Mouse (Mus musculus): ENCODE measurements around the gene Rptor. TPM values are rescaled to one million over a fixed set of nuclear protein-coding genes. Genes with fewer than 3 reads are reported as not detected.
"Not testable (repeated sequence)": the region's sequence is repeated elsewhere in the genome, so short reads cannot be mapped to it uniquely, and the experiment has no call there.

The Rptor gene
- total RNA-seq, 2 experiments from 2014 or later = 62.3 to 66.1 TPM

GRCm38 (mm10) chr11:119643347-119643746, 40.6 kb downstream of the Rptor start:
- H3K27ac ChIP-seq = no peak overlapping the region
- DNase-seq (ENCODE audit: low spot score in 2 of 2) = no peak
- TF ChIP-seq CTCF (conservative IDR thresholded peaks at IDR 0.05) = no peak
- H3K4me3 ChIP-seq = no peak overlapping the region

DNA sequence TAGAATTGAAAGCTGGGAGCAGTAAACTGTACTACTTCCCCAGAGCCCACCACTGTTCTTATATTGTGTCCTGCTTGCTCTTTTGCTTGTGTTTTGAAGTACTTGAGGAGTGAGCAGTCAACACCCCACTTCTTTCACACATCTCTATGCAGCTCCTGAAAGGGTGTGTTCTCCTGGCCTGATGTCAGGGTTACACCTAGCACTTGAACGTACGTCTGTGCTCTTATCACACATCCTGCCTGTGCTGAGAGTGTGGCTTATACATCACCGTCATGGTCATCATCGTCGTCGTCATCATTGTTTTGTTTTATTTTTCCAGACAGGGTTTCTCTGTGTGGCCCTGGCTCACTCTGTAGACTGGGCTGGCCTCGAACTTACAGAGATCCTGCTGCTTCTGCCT, 41.4 kb downstream of the Rptor start:
- no peak overlapping the region for H3K4me3 ChIP-seq
- DNase-seq (ENCODE audit: low spot score in 2 of 2) = no peak
- H3K27ac ChIP-seq = no peak overlapping the region
- TF ChIP-seq CTCF (conservative IDR thresholded peaks at IDR 0.05) = no peak

DNA sequence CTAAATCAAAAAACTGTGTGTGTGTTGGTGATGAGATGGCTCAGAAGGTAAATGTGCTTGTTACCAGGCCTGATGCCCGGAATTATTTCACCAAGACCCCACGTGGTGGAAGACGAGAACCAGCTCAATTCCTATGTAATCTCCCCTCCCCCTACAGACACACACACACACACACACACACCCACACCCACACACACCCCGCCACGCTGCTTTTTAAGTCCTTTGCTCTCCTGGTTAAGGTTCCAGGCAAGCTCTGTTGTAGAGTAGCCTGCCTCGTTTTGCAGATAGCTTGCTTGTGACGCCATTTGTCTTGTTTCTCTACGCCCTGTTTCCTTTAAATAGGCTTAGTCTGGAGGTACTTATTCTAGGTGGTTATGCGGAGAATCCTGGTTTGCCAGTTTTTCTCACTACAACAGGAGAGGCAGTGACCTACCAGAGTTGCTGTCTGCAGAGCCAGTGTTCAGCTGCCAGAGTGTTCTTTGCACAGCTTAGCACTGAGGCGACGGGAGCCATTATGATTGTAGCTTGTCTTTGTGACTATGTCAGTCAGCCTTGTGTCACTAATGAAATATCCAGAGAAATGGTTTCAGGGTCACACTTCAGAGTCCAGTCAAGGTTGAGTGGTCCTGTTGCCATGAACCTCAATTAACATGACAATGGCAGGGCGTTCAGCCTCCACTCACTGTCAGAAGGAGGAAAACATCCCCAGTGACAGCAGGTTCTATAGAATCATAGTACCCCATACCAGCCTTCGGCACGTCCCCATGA, 42.1 kb downstream of the Rptor start:
- no peak overlapping the region for H3K4me3 ChIP-seq
- DNase-seq (ENCODE audit: low spot score in 2 of 2) = no peak
- no peak overlapping the region for H3K27ac ChIP-seq
- TF ChIP-seq CTCF (conservative IDR thresholded peaks at IDR 0.05) = no peak

GRCm38 (mm10) chr11:119650456-119650855, 47.8 kb downstream of the Rptor start:
- no peak overlapping the region for H3K27ac ChIP-seq
- TF ChIP-seq CTCF (conservative IDR thresholded peaks at IDR 0.05) = no peak
- no peak for DNase-seq (ENCODE audit: low spot score in 2 of 2)

GRCm38 (mm10) chr11:119653336-119653735, 50.6 kb downstream of the Rptor start:
- 0 out of 2 replicates have a peak overlapping the region, but pooled peaks have one; percentile 43 for H3K27ac ChIP-seq
- no peak for TF ChIP-seq CTCF (conservative IDR thresholded peaks at IDR 0.05)
- no peak for DNase-seq (ENCODE audit: low spot score in 2 of 2)
- H3K4me3 ChIP-seq = no peak overlapping the region

More at GRCm38 (mm10) chr11:119650456-119650855, 47.8 kb downstream of the Rptor start:
- no peak overlapping the region for H3K4me3 ChIP-seq

DNA sequence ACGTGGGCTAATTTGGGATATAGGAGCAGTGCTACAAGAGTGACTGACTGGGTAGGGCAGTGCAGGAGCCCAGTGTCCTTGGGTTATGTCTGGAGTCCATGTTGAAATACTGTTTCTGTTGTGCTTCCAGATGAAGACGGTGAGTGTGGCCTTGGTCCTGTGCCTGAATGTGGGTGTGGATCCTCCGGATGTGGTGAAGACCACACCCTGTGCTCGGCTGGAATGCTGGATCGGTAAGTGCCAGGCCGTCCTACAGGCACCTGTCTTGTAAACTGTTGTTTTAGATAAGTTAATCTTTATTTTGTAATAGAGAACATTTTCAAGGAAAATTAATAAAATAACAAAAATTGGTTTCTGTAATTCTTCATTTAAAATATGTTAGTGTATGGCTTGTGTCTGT, 54.8 kb downstream of the Rptor start:
- H3K27ac ChIP-seq = no peak overlapping the region
- TF ChIP-seq CTCF (conservative IDR thresholded peaks at IDR 0.05) = no peak
- no peak overlapping the region for H3K4me3 ChIP-seq
- no peak for DNase-seq (ENCODE audit: low spot score in 2 of 2)

DNA sequence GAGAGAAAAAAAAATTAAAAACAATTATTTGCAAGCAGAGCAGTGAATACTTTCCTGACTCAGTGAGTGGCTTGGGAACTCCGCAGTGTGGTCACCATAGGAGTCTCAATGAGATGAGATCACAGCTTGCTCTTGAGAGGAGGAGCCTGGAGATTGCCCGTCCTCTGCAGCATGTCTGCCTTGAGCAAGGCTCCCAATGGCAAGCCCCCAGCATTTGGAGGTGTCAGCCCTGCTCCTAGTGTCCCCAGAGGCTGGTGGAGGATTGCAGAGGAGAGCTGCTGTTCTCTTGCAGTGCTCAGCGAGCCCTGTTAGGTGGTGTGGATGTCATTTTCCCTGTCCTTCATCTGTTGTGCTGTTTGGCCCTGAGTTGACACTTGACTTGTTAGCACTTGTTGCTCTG, 56.6 kb downstream of the Rptor start:
- H3K27ac ChIP-seq = no peak overlapping the region
- no peak for DNase-seq (ENCODE audit: low spot score in 2 of 2)
- H3K4me3 ChIP-seq = no peak overlapping the region
- TF ChIP-seq CTCF (conservative IDR thresholded peaks at IDR 0.05) = no peak

GRCm38 (mm10) chr11:119661479-119661878, 58.8 kb downstream of the Rptor start:
- H3K4me3 ChIP-seq; DNase-seq (ENCODE audit: low spot score in 2 of 2); H3K27ac ChIP-seq: not testable (repeated sequence)

DNA sequence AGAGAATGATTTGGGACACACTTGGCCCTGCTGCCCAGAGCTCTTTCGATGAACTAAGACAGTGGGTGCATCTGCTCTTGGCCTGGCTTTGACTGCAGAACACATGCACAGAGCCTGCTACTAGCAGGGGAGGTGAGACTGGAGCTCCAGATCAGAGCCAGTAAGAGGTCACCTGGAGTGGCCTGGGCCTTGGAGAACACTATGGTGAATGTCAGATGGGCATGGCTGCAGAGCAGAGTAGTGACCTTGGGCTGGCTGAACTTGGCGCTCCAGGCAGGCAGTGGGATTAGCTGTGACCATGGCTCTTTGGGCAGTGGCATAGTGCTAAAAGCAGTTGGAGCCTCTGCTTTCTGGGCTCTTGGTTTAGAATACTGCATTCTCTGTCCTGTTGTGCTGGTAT, 61.2 kb downstream of the Rptor start:
- H3K4me3 ChIP-seq = no peak overlapping the region
- H3K27ac ChIP-seq = peak overlapping the region; percentile 57; the same call in 1 of the 2 replicates
- TF ChIP-seq CTCF (conservative IDR thresholded peaks at IDR 0.05) = no peak
- no peak for DNase-seq (ENCODE audit: low spot score in 2 of 2)

- H3K27ac ChIP-seq = no peak overlapping the region
- no peak overlapping the region for H3K4me3 ChIP-seq
- DNase-seq (ENCODE audit: low spot score in 2 of 2) = no peak
- no peak for TF ChIP-seq CTCF (conservative IDR thresholded peaks at IDR 0.05)
These were observed 62.1 kb downstream of the Rptor start for GRCm38 (mm10) chr11:119664678-119665307.

DNA sequence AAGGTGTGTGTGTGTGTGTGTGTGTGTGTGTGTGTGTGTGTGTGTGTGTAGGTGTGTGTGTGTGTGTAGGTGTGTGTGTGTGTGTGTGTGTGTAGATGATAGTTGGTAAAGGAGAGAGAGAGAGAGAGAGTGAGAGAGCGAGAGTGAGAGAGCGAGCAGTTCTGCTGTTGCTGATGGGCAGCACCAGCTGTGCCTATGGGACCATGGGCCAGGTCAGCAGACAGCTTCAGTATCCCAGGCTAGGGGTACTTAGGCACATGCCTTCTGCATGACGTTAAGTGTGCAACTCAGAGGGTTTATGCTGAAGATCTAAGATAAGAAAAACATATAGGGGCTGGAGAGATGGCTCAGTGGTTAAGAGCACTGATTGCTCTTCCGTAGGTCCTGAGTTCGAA, 62.6 kb downstream of the Rptor start:
- no peak for TF ChIP-seq CTCF (conservative IDR thresholded peaks at IDR 0.05)
- no peak for DNase-seq (ENCODE audit: low spot score in 2 of 2)
- no peak overlapping the region for H3K27ac ChIP-seq
- no peak overlapping the region for H3K4me3 ChIP-seq

- Histone ChIP-seq H3K4me3 (no peak overlapping the region), H3K27ac (no peak overlapping the region)
- no peak for DNase-seq (ENCODE audit: low spot score in 2 of 2)
- TF ChIP-seq CTCF (conservative IDR thresholded peaks at IDR 0.05) = no peak
These were observed 63.9 kb downstream of the Rptor start for GRCm38 (mm10) chr11:119666567-119667108.

All from layer of hippocampus, adult 2 months (tissue).